Mouse (Mus musculus): ENCODE results near the gene Col4a6. TPM values are rescaled to one million over a fixed set of nuclear protein-coding genes. Genes with fewer than 3 reads are reported as not detected.

The Col4a6 gene
- polyA plus RNA-seq, 1 experiment: 0.96 TPM

- Histone ChIP-seq H3K9me3 (replicated peaks; ENCODE audit: control insufficient read depth, insufficient read depth, low read length, poor library complexity, severe bottlenecking) (no peaks in the 10 kb centered on the region), H3K4me1 (ENCODE audit: control insufficient read depth, insufficient read depth, low read length) (no peaks in the 10 kb centered on the region), H3K36me3 (ENCODE audit: control insufficient read depth, insufficient read depth, low read length, poor library complexity, severe bottlenecking) (no peaks in the 10 kb centered on the region), H3K4me3 (ENCODE audit: low read depth, low read length) (no peak overlapping the region), H3K27me3 (ENCODE audit: control insufficient read depth, insufficient read depth, low read length, poor library complexity, severe bottlenecking) (no peaks in the 10 kb centered on the region), H3K27ac (ENCODE audit: insufficient read depth, low read length) (no peak overlapping the region), H3K9ac (ENCODE audit: low read depth, poor library complexity, severe bottlenecking) (no peak overlapping the region)
- TF ChIP-seq EP300 (IDR thresholded peaks at IDR 0.05; ENCODE audit: insufficient read depth, low read depth, low read length) (no peak), CTCF (IDR thresholded peaks at IDR 0.05; ENCODE audit: low read depth, low read length) (no peak), POLR2A (IDR thresholded peaks at IDR 0.05; ENCODE audit: insufficient read depth, low read length) (no peak)
Observed at GRCm38 (mm10) chrX:141316217-141316616, 157.7 kb downstream of the Col4a6 start.

DNA sequence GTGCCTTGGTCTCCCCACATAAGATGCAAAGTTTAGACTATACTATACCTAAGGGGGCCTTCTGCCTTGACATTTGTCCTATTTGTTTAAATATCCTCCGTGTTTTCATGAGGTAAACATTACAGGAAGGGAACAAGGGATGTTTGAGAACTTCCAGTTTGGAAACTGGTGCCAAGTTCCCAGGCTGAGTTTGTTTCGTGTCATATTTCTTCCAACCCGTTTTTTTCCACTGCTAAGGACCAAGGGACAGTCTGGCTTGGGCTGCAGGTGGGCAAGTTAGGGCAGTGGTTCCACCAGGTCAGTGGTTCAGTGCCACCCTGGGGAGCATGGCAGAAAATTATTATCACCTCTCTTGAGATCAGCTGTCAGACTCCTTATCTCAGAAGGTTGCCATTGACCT lies 158.1 kb downstream of the Col4a6 start:
- H3K4me1 ChIP-seq (ENCODE audit: control insufficient read depth, insufficient read depth, low read length): no peaks in the 10 kb centered on the region
- no peak for TF ChIP-seq POLR2A (IDR thresholded peaks at IDR 0.05; ENCODE audit: insufficient read depth, low read length)
- no peak for TF ChIP-seq EP300 (IDR thresholded peaks at IDR 0.05; ENCODE audit: insufficient read depth, low read depth, low read length)
- no peak for TF ChIP-seq CTCF (IDR thresholded peaks at IDR 0.05; ENCODE audit: low read depth, low read length)
- H3K9me3 ChIP-seq (replicated peaks; ENCODE audit: control insufficient read depth, insufficient read depth, low read length, poor library complexity, severe bottlenecking): no peaks in the 10 kb centered on the region
- no peaks in the 10 kb centered on the region for H3K36me3 ChIP-seq (ENCODE audit: control insufficient read depth, insufficient read depth, low read length, poor library complexity, severe bottlenecking)
- H3K27me3 ChIP-seq (ENCODE audit: control insufficient read depth, insufficient read depth, low read length, poor library complexity, severe bottlenecking): no peaks in the 10 kb centered on the region
- H3K9ac ChIP-seq (ENCODE audit: low read depth, poor library complexity, severe bottlenecking): no peak overlapping the region
- no peak overlapping the region for H3K27ac ChIP-seq (ENCODE audit: insufficient read depth, low read length)
- H3K4me3 ChIP-seq (ENCODE audit: low read depth, low read length): no peak overlapping the region

DNA sequence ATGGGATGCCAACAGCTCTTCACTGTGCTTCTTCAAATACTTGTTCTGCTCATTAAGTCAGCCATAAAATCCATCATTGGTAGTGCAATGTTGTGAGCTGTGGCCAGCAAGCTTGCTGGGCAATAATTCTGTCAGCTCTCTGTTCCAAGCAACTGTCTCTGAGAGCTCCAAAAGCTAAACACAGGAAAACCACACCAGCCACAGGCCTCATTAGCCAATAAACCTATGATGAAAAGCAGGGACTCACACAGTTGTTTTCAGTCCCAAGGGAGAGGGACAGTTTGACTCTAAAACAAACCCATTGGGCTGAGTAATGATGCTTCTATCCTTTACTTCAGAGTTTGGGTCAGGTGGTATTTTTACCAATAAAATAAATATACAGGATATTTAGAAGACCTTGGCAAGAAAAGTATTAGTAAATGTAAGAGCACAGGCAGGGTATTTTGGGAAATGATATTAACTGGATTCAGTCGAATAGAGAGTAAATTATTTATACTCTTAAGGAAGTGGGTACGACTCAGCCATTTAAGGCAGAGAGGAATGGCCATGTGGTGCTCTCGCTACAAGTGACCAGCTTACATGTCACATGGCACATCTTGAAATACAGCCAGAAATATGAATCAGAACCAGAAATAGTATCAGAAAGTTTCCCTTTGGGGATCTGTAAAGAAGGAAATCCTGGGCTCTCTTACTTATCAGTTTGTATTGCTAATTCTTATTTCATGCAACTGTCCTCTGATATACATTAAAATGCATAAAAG lies 181.0 kb downstream of the Col4a6 start:
- H3K27ac ChIP-seq (ENCODE audit: insufficient read depth, low read length): no peak overlapping the region
- no peaks in the 10 kb centered on the region for H3K27me3 ChIP-seq (ENCODE audit: control insufficient read depth, insufficient read depth, low read length, poor library complexity, severe bottlenecking)
- no peak overlapping the region for H3K9ac ChIP-seq (ENCODE audit: low read depth, poor library complexity, severe bottlenecking)
- no peaks in the 10 kb centered on the region for H3K36me3 ChIP-seq (ENCODE audit: control insufficient read depth, insufficient read depth, low read length, poor library complexity, severe bottlenecking)
- H3K9me3 ChIP-seq (replicated peaks; ENCODE audit: control insufficient read depth, insufficient read depth, low read length, poor library complexity, severe bottlenecking): no peaks in the 10 kb centered on the region
- no peak overlapping the region for H3K4me3 ChIP-seq (ENCODE audit: low read depth, low read length)
- no peaks in the 10 kb centered on the region for H3K4me1 ChIP-seq (ENCODE audit: control insufficient read depth, insufficient read depth, low read length)
- no peak for TF ChIP-seq EP300 (IDR thresholded peaks at IDR 0.05; ENCODE audit: insufficient read depth, low read depth, low read length)
- no peak for TF ChIP-seq POLR2A (IDR thresholded peaks at IDR 0.05; ENCODE audit: insufficient read depth, low read length)
- TF ChIP-seq CTCF (IDR thresholded peaks at IDR 0.05; ENCODE audit: low read depth, low read length): no peak

DNA sequence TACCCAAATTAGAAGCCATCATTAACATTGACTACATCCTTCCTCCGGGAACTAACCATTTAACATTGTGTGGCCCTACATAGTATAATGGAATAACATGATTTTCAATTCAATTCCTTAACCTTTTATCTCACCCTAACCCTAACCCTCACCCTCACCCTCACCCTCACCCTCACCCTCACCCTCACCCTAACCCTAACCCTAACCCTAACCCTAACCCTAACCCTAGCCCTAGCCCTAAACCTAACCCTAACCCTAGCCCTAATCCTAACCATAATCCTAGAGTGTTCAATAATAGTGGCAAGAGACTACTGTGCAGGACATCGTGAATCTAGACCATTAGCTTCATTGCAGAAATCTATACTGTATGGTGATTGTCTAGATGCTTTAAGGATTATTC lies 197.5 kb downstream of the Col4a6 start:
- no peaks in the 10 kb centered on the region for H3K27me3 ChIP-seq (ENCODE audit: control insufficient read depth, insufficient read depth, low read length, poor library complexity, severe bottlenecking)
- TF ChIP-seq EP300 (IDR thresholded peaks at IDR 0.05; ENCODE audit: insufficient read depth, low read depth, low read length): no peak
- no peaks in the 10 kb centered on the region for H3K4me1 ChIP-seq (ENCODE audit: control insufficient read depth, insufficient read depth, low read length)

DNA sequence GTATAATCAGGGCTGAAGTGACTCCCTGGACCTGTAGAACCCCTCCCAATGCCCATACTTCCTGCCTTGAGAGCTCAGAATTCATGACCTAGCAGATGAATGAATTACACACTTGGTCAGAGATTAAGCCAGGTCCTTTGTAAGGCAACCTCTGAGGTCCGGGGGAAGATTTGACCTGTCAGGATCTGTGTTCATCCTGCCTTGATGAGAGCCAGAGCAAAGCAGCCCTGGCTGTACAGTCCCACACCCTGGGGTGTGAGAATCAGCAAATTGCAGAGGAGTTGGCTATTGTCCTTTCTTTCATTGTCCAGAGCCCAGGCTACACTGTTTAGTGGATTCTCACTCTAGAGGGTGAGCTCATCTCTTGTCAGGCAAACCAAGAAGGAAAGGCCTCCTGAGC lies 207.9 kb downstream of the Col4a6 start:
- TF ChIP-seq POLR2A (IDR thresholded peaks at IDR 0.05; ENCODE audit: insufficient read depth, low read length): no peak
- no peak for TF ChIP-seq CTCF (IDR thresholded peaks at IDR 0.05; ENCODE audit: low read depth, low read length)
- no peak for TF ChIP-seq EP300 (IDR thresholded peaks at IDR 0.05; ENCODE audit: insufficient read depth, low read depth, low read length)
- H3K27me3 ChIP-seq (ENCODE audit: control insufficient read depth, insufficient read depth, low read length, poor library complexity, severe bottlenecking): no peaks in the 10 kb centered on the region
- H3K9me3 ChIP-seq (replicated peaks; ENCODE audit: control insufficient read depth, insufficient read depth, low read length, poor library complexity, severe bottlenecking): no peaks in the 10 kb centered on the region

More for the DNA sequence above, 197.5 kb downstream of the Col4a6 start:
- H3K4me3 ChIP-seq (ENCODE audit: low read depth, low read length): no peak overlapping the region
- H3K36me3 ChIP-seq (ENCODE audit: control insufficient read depth, insufficient read depth, low read length, poor library complexity, severe bottlenecking): no peaks in the 10 kb centered on the region
- H3K9ac ChIP-seq (ENCODE audit: low read depth, poor library complexity, severe bottlenecking): no peak overlapping the region
- no peaks in the 10 kb centered on the region for H3K9me3 ChIP-seq (replicated peaks; ENCODE audit: control insufficient read depth, insufficient read depth, low read length, poor library complexity, severe bottlenecking)
- no peak overlapping the region for H3K27ac ChIP-seq (ENCODE audit: insufficient read depth, low read length)

DNA sequence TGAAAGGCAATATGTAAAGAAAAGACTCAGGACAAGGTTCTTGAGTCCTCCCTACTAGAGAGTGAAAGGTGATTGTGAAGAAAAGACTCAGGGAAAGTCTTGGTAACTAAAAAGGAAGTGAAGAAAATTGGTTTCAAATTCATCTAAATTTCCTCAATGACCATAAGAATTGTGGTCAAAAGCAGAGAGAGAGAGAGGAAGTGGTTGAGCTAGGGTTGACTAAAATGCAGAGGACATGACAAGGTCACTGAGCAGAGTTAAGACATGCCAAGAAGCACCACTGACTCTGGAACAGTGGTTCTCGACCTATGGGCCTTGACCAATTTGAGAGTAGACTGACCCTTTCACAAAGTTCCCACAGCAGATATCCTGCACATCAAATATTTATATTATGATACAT lies 224.2 kb downstream of the Col4a6 start:
- Histone ChIP-seq H3K4me1 (ENCODE audit: control insufficient read depth, insufficient read depth, low read length) (no peaks in the 10 kb centered on the region), H3K9me3 (replicated peaks; ENCODE audit: control insufficient read depth, insufficient read depth, low read length, poor library complexity, severe bottlenecking) (no peaks in the 10 kb centered on the region), H3K4me3 (ENCODE audit: low read depth, low read length) (no peak overlapping the region), H3K27me3 (ENCODE audit: control insufficient read depth, insufficient read depth, low read length, poor library complexity, severe bottlenecking) (no peaks in the 10 kb centered on the region), H3K27ac (ENCODE audit: insufficient read depth, low read length) (no peak overlapping the region), H3K9ac (ENCODE audit: low read depth, poor library complexity, severe bottlenecking) (no peak overlapping the region), H3K36me3 (ENCODE audit: control insufficient read depth, insufficient read depth, low read length, poor library complexity, severe bottlenecking) (no peaks in the 10 kb centered on the region)
- TF ChIP-seq CTCF (IDR thresholded peaks at IDR 0.05; ENCODE audit: low read depth, low read length) (no peak), EP300 (IDR thresholded peaks at IDR 0.05; ENCODE audit: insufficient read depth, low read depth, low read length) (no peak), POLR2A (IDR thresholded peaks at IDR 0.05; ENCODE audit: insufficient read depth, low read length) (no peak)

More for the DNA sequence above, 207.9 kb downstream of the Col4a6 start:
- Histone ChIP-seq H3K36me3 (ENCODE audit: control insufficient read depth, insufficient read depth, low read length, poor library complexity, severe bottlenecking) (no peaks in the 10 kb centered on the region), H3K4me1 (ENCODE audit: control insufficient read depth, insufficient read depth, low read length) (no peaks in the 10 kb centered on the region), H3K9ac (ENCODE audit: low read depth, poor library complexity, severe bottlenecking) (no peak overlapping the region), H3K27ac (ENCODE audit: insufficient read depth, low read length) (no peak overlapping the region), H3K4me3 (ENCODE audit: low read depth, low read length) (no peak overlapping the region)
